Mouse (Mus musculus) adrenal gland, postnatal 4 days (tissue): ENCODE measurements around the gene Mier1. TPM values are rescaled to one million over a fixed set of nuclear protein-coding genes. Genes with fewer than 3 reads are reported as not detected.
A peak's percentile ranks its signal among the peaks of the same experiment; 100 is the strongest.
"Not testable (repeated sequence)": the region's sequence is repeated elsewhere in the genome, so short reads cannot be mapped to it uniquely, and the experiment has no call there.

Experiments
- DNase-seq, 2 experiments: peaks; one replicate each; pipeline ENCODE4 v3.0.0; 2021 to 2022; ENCODE audit warnings: low spot score in 2 of 2, mixed read lengths in 2 of 2
- total RNA-seq, 2 experiments: library from RNA; stranded (reverse); gene quantifications; 2 replicates each; pipeline ENCODE4 v1.2.3; 2021

Gene Mier1
- total RNA-seq, 2 experiments from 2014 or later = 79.9 to 82.0 TPM

GRCm38 (mm10) chr4:103158781-103159180, 44.6 kb downstream of the Mier1 start:
- no peak for DNase-seq

DNA sequence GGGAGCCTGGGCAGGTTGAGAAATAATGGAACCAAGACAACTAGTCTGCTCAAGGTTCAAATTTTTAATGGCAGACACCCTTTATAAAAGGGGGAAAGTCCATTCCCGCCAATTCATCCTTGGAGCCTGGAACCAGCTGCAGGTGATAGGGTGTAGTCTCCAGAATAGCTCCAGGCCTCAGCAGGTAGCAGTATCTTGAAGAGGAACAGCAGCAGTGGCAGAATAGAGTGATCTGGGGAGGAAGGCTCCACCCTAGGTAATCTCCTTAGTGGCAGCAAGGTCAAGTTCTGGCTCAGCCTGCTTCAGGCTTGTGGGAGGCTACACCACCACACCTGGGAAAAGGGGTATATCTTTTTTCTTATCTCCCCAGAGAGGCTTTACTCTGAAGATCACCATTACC, 52.0 kb downstream of the Mier1 start:
- DNase-seq = not testable (repeated sequence)

DNA sequence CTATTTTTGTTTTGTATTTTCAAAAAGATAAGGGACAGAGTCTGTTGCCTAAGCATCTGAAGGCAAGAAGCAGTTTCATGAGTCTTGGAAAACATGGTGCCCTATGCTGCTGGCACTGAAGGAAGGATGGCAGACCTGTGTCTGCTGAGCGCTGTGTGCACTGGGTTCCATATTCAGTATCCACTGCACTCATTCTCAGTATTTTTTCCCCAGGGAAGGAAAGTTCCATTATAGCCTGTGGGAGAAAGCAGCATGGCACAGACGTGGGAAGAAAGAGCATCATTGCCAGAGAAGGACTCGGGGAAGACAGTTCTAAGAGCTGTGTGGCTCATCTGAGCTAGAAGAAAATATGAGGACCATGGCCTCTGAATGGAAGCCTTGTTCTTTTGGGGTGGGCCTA, 57.1 kb downstream of the Mier1 start:
- no peak for DNase-seq

GRCm38 (mm10) chr4:103173507-103173906, 59.3 kb downstream of the Mier1 start:
- no peak for DNase-seq

GRCm38 (mm10) chr4:103174001-103174400, 59.8 kb downstream of the Mier1 start:
- DNase-seq = no peak

- no peak for DNase-seq
Observed at GRCm38 (mm10) chr4:103177681-103178080, 63.5 kb downstream of the Mier1 start.

GRCm38 (mm10) chr4:103178635-103179318, 64.6 kb downstream of the Mier1 start:
- DNase-seq = no peak

DNA sequence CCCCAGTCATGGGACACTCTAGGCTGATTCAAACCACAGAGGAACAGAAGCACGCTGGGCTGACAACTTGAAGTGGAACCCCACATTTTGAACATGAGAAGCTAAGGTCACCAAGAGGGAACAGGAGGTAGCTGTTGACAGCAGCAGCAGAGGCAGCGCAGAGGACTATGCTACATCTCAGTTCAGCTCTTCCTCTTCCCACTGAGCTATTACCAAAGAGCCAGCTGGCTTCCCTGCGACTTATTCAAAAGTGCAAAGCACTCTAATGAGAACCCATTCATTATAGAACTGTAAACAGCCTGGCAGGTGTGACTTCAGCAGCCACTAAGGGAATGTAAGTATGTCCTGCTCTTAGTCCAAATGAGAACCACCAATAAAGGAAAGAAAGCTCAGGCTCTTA, 65.4 kb downstream of the Mier1 start:
- DNase-seq = no peak

DNA sequence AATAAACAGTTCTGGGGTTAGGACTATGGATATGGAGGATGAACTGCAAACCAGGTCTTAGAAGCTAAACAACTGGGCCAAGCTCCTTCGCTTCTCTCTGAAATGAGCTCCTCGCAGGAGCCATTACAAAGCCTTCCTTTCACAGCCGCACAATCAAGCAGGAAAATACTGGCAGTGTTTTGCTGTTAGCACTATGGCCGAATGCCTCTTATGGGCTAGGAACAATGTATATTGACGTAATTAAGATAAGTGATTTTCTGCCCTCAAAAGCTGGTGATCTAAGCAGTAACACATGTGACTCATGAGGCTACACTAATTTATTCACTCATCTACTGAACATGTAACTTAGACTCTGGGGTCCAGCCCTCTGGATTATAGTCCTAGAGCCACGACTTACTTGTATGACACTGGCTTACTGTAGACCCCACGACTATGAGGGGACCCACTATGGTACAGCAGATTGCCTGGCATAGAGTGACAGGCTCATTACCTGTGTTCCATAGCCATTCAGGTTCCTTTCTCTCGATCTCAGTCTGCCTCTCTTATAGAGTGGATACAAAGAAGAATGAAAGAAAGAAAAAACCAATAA, 66.2 kb downstream of the Mier1 start:
- no peak for DNase-seq

DNA sequence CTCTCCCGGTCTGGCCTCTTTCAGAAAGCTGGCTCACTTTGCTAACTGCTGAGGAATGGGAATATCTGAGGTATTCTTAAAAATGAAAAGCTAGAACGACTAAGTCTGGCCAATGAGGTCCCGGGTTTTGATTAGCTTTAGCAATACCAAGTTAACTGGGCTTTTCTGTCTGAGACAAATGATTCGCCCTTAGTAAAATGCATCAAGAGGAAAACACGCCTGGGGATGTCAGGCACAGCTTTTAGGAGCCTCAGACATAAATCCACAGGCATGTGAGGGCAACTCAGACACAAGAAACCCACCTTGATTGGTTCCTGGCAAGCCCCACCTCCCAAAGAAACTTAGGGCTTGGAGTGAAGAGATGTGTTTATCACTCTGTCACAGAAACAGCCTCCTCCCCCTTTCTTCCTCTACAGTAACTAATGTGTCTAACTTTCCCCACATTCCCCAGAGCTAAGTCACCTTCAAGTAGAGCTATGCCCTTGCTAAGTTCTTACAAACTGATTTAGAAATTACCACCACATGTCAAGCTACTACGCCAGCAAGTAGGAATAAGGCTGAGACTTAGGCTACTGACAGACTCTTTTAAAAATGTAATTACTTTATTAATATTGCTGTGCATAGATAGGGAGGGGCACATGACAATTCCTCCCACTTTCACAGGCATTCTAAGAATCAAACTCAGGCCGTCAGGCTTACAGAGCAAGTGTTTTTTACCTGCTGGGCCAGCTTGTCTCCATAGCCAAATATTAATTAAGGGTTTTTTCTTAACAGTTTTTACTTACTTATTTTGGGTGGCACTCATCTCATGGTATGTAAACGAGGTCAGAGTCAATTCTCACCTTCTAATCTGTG, 74.8 kb downstream of the Mier1 start:
- DNase-seq = no peak

- DNase-seq = no peak
Observed at GRCm38 (mm10) chr4:103192421-103192820, 78.2 kb downstream of the Mier1 start.

DNA sequence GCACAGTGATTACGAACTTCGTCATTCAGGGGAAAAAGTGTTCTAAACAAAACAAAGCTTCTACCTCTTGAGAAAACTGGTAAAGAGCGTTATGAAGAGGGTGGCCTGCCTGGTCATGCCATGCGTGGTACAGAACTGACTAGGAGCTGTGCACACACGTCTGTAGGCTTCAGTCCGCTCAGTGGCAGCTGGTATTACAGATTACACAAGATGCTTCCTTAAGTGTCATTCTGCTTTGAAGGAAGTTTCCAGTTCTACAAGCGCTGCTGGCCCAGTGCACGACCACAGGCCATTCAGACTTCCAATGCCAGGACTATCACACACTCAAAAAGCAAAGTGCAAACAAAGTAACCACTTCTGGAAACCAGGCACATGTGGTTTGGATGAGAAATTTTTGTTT, 83.2 kb downstream of the Mier1 start:
- DNase-seq = no peak

DNA sequence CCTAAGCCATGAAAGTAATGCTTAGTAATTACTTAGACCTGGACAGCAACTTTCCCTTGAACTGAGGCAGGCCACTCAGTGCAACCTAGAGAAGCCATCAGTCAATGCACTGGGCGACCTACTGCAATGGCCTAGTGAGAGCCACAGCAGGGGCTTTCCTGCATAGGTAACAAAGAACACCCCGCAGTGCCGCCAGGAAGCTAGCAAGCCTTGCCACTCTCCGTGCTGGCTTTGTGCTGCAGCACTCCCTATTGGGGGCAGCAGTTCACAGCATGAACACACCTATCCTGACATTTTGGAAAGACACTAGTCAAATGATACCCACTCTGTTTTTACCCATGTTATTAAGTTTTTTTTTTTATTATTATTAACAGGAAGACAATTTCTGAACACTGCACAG, 84.9 kb downstream of the Mier1 start:
- DNase-seq = no peak

DNA sequence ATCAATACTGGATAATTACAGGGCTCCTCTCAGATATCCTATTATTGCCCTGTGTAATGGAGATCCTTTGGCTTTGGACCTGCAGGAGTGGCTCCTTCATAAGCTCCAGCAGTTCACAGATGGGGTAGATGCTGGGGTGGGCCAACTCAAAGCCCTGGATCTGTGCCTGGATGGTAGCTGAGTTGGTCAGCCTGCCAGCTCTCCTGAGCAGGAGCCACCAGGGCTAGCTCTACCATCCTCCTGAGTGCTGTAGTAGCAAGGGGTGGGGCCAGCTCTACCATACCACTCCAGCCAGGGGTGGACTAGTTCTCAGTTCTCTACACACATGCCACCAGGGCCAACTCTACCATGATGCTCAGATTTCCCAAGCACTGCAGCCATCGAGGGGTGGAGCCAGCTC, 85.9 kb downstream of the Mier1 start:
- no peak for DNase-seq

- DNase-seq = no peak
Observed at GRCm38 (mm10) chr4:103203646-103204045, 89.5 kb downstream of the Mier1 start.

DNA sequence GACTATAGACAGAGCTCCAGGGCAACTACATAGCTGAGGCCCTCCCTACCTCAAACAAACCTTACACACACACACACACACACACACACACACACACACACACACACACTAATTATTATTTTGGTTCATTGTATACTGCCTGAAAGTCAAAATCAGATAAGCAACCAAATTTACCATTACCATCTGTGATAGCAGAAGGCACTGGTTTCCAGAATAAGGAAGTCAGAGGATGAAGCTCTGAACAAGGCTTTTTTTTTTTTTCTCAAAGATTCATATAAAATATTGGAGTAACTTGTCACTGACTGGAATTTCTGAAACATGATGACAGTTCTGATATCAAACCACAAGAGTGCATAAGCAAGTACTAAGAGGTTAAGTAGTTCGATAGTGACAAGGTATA, 94.4 kb downstream of the Mier1 start:
- no peak for DNase-seq

GRCm38 (mm10) chr4:103213859-103214497, 99.8 kb downstream of the Mier1 start:
- DNase-seq = no peak

DNA sequence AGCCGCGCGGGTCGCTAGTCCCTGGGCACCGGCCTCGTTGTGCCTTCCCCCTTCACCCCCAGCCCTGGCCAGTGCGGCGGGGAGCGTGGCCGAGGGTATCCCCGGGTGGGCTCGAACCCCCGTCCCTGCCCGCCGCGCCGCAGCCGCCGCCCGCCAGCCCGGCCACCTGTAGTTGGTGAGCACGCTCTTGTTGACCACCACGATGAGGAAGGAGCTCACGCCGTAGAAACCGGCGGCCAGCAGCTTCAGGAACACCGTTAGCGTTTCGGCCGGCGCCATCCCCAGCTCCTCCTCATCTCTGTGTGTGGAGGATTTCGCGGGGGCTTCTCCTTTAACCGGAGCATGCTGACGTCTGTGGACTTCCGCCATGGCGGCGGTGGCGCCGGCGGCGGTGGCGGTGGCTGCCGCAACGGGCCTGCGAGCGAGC, 100.3 kb downstream of the Mier1 start:
- peak; percentile 47 to 50 for DNase-seq
